Mouse (Mus musculus): ENCODE results near the gene Dpy30. TPM values are rescaled to one million over a fixed set of nuclear protein-coding genes. Genes with fewer than 3 reads are reported as not detected.
"Not testable (repeated sequence)": the region's sequence is repeated elsewhere in the genome, so short reads cannot be mapped to it uniquely, and the experiment has no call there.

The Dpy30 gene
- polyA plus RNA-seq, 1 experiment from 2014 or later, result 287 TPM

- Histone ChIP-seq H3K27ac (replicated peaks) (peak overlapping the region; percentile 95), H3K4me1 (peaks cover 19% of the 10 kb centered on the region), H3K27me3 (replicated peaks; ENCODE audit: low read depth, poor library complexity, severe bottlenecking) (no peaks in the 10 kb centered on the region), H3K36me3 (replicated peaks) (peaks cover 39% of the 10 kb centered on the region), H3K9me3 (no peaks in the 10 kb centered on the region), H3K4me3 (peak overlapping the region; percentile 76)
- under 1% methylated on average over 45 of the region's 45 CpGs for WGBS
- no peak for DNase-seq (ENCODE audit: low spot score)
These were observed 8.1 kb downstream of the Dpy30 start for GRCm38 (mm10) chr17:74315445-74316308.

GRCm38 (mm10) chr17:74306021-74306420 is 17.7 kb downstream of the Dpy30 start:
- WGBS, result 90% methylated on average over 1 of the region's 1 CpGs
- Histone ChIP-seq H3K27me3 (replicated peaks; ENCODE audit: low read depth, poor library complexity, severe bottlenecking) (no peaks in the 10 kb centered on the region), H3K27ac (replicated peaks) (no peak overlapping the region), H3K36me3 (replicated peaks) (peaks cover 94% of the 10 kb centered on the region), H3K4me3 (no peak overlapping the region), H3K9me3 (no peaks in the 10 kb centered on the region), H3K4me1 (no peaks in the 10 kb centered on the region)
- DNase-seq (ENCODE audit: low spot score), result no peak

- Histone ChIP-seq H3K4me1 (no peaks in the 10 kb centered on the region), H3K9me3 (no peaks in the 10 kb centered on the region), H3K4me3 (no peak overlapping the region), H3K36me3 (replicated peaks) (peaks cover 94% of the 10 kb centered on the region), H3K27me3 (replicated peaks; ENCODE audit: low read depth, poor library complexity, severe bottlenecking) (no peaks in the 10 kb centered on the region), H3K27ac (replicated peaks) (no peak overlapping the region)
- WGBS, result 91% methylated on average over 4 of the region's 4 CpGs
- DNase-seq (ENCODE audit: low spot score), result no peak
These were observed 18.1 kb downstream of the Dpy30 start for GRCm38 (mm10) chr17:74305616-74306015.

GRCm38 (mm10) chr17:74304060-74304459 is 19.7 kb downstream of the Dpy30 start:
- H3K27me3 ChIP-seq (replicated peaks; ENCODE audit: low read depth, poor library complexity, severe bottlenecking), result no peaks in the 10 kb centered on the region
- H3K36me3 ChIP-seq (replicated peaks), result peaks cover 94% of the 10 kb centered on the region
- no peak overlapping the region for H3K27ac ChIP-seq (replicated peaks)
- DNase-seq (ENCODE audit: low spot score), result no peak
- H3K4me3 ChIP-seq, result no peak overlapping the region
- 93% methylated on average over 4 of the region's 4 CpGs for WGBS
- no peaks in the 10 kb centered on the region for H3K9me3 ChIP-seq
- no peaks in the 10 kb centered on the region for H3K4me1 ChIP-seq

GRCm38 (mm10) chr17:74300089-74300488 is 23.7 kb downstream of the Dpy30 start:
- no peaks in the 10 kb centered on the region for H3K27me3 ChIP-seq (replicated peaks; ENCODE audit: low read depth, poor library complexity, severe bottlenecking)
- no peak for DNase-seq (ENCODE audit: low spot score)
- H3K9me3 ChIP-seq, result no peaks in the 10 kb centered on the region
- peaks cover 71% of the 10 kb centered on the region for H3K36me3 ChIP-seq (replicated peaks)
- H3K4me1 ChIP-seq, result 0 out of 2 replicates have a peak, but pooled peaks cover 4% of the 10 kb centered on the region
- no peak overlapping the region for H3K27ac ChIP-seq (replicated peaks)
- H3K4me3 ChIP-seq, result no peak overlapping the region
- 92% methylated on average over 5 of the region's 5 CpGs for WGBS

GRCm38 (mm10) chr17:74296991-74297390 is 26.8 kb downstream of the Dpy30 start:
- H3K4me3 ChIP-seq; DNase-seq (ENCODE audit: low spot score); H3K9me3 ChIP-seq; H3K27ac ChIP-seq (replicated peaks); H3K27me3 ChIP-seq (replicated peaks; ENCODE audit: low read depth, poor library complexity, severe bottlenecking): not testable (repeated sequence)
- peaks cover 44% of the 10 kb centered on the region for H3K36me3 ChIP-seq (replicated peaks)
- H3K4me1 ChIP-seq, result peaks cover 20% of the 10 kb centered on the region
- 89% methylated on average over 5 of the region's 5 CpGs for WGBS

GRCm38 (mm10) chr17:74296076-74296823 is 27.5 kb downstream of the Dpy30 start:
- Histone ChIP-seq H3K27ac (replicated peaks) (peak overlapping the region; percentile 99), H3K36me3 (replicated peaks) (peaks cover 36% of the 10 kb centered on the region), H3K27me3 (replicated peaks; ENCODE audit: low read depth, poor library complexity, severe bottlenecking) (no peaks in the 10 kb centered on the region), H3K9me3 (no peaks in the 10 kb centered on the region), H3K4me1 (peaks cover 25% of the 10 kb centered on the region), H3K4me3 (peak overlapping the region; percentile 97)
- DNase-seq (ENCODE audit: low spot score), result no peak
- 47% methylated on average over 11 of the region's 11 CpGs for WGBS

GRCm38 (mm10) chr17:74295026-74295970 is 28.4 kb downstream of the Dpy30 start, which contains the start of gene Memo1:
TSS of gene Memo1 (minus strand) at chr17:74295521.
- peak; percentile 90 for DNase-seq (ENCODE audit: low spot score)
- Histone ChIP-seq H3K4me3 (peak within 1 kb of the TSS; percentile 97), H3K9me3 (no peaks in the 10 kb centered on the region), H3K27ac (replicated peaks) (peak within 1 kb of the TSS; percentile 99), H3K36me3 (replicated peaks) (peaks cover 27% of the 10 kb centered on the region), H3K27me3 (replicated peaks; ENCODE audit: low read depth, poor library complexity, severe bottlenecking) (no peaks in the 10 kb centered on the region), H3K4me1 (peaks cover 33% of the 10 kb centered on the region)
- under 1% methylated on average over 80 of the region's 110 CpGs for WGBS

GRCm38 (mm10) chr17:74294426-74295025 is 29.2 kb downstream of the Dpy30 start:
- Histone ChIP-seq H3K9me3 (no peaks in the 10 kb centered on the region), H3K4me3 (peak overlapping the region; percentile 97), H3K36me3 (replicated peaks) (peaks cover 19% of the 10 kb centered on the region), H3K27ac (replicated peaks) (peak overlapping the region; percentile 99), H3K27me3 (replicated peaks; ENCODE audit: low read depth, poor library complexity, severe bottlenecking) (no peaks in the 10 kb centered on the region), H3K4me1 (peaks cover 37% of the 10 kb centered on the region)
- 1% methylated on average over 79 of the region's 80 CpGs for WGBS
- peak; percentile 87 for DNase-seq (ENCODE audit: low spot score)

GRCm38 (mm10) chr17:74293687-74294425 is 29.9 kb downstream of the Dpy30 start:
- peaks cover 16% of the 10 kb centered on the region for H3K36me3 ChIP-seq (replicated peaks)
- peak overlapping the region; percentile 99 for H3K27ac ChIP-seq (replicated peaks)
- 3% methylated on average over 18 of the region's 18 CpGs for WGBS
- DNase-seq (ENCODE audit: low spot score), result peak; percentile 55
- peaks cover 37% of the 10 kb centered on the region for H3K4me1 ChIP-seq
- H3K9me3 ChIP-seq, result no peaks in the 10 kb centered on the region
- H3K27me3 ChIP-seq (replicated peaks; ENCODE audit: low read depth, poor library complexity, severe bottlenecking), result no peaks in the 10 kb centered on the region
- peak overlapping the region; percentile 97 for H3K4me3 ChIP-seq

- Histone ChIP-seq H3K4me3 (no peak overlapping the region), H3K27me3 (replicated peaks; ENCODE audit: low read depth, poor library complexity, severe bottlenecking) (no peaks in the 10 kb centered on the region), H3K9me3 (no peaks in the 10 kb centered on the region; the same call in 1 of the 2 replicates), H3K27ac (replicated peaks) (no peak overlapping the region), H3K4me1 (peaks cover 37% of the 10 kb centered on the region), H3K36me3 (replicated peaks) (peaks cover 18% of the 10 kb centered on the region)
- no peak for DNase-seq (ENCODE audit: low spot score)
- 85% methylated on average over 4 of the region's 4 CpGs for WGBS
These were observed 31.9 kb downstream of the Dpy30 start for GRCm38 (mm10) chr17:74291640-74292361.

All from embryonic facial prominence, embryonic 10.5 days (tissue).